Mouse (Mus musculus) heart, adult 2 months (tissue): ENCODE measurements around the gene Prrc2a. TPM values are rescaled to one million over a fixed set of nuclear protein-coding genes. Genes with fewer than 3 reads are reported as not detected.

Experiments
- DNase-seq, 2 experiments: peaks; one replicate each; pipeline ENCODE4 v3.0.0; 2021
- H3K27ac ChIP-seq: fragments of 200-600 bp; 2 replicates; pipeline ENCODE4 v1.8.1; 2022
- H3K27me3 ChIP-seq: fragments of 200-500 bp; 2 replicates; pipeline ENCODE4 v1.6.1; 2012; ENCODE audit warnings: mild to moderate bottlenecking, low read length, inconsistent platforms, mixed read lengths; ENCODE audit not compliant: control insufficient read depth, insufficient read depth
- H3K36me3 ChIP-seq: fragments of 200-500 bp; 2 replicates; pipeline ENCODE4 v1.6.1; 2012; ENCODE audit warnings: low read length, inconsistent platforms; ENCODE audit not compliant: control insufficient read depth, insufficient read depth
- H3K4me1 ChIP-seq: fragments of 200-500 bp; 2 replicates; pipeline ENCODE4 v1.6.1; 2011; ENCODE audit warnings: low read length; ENCODE audit not compliant: control insufficient read depth, insufficient read depth
- H3K4me3 ChIP-seq: fragments of 200-600 bp; 2 replicates; pipeline ENCODE4 v1.8.1; 2022
- H3K79me2 ChIP-seq: fragments of 200-500 bp; replicated peaks from 2 replicates; pipeline ENCODE4 v1.6.1; 2012; ENCODE audit warnings: mild to moderate bottlenecking, inconsistent platforms, low read length, moderate library complexity, mixed read lengths; ENCODE audit not compliant: control insufficient read depth, insufficient read depth
- H3K9ac ChIP-seq: fragments of 200-500 bp; 2 replicates; pipeline ENCODE4 v1.6.1; 2012; ENCODE audit warnings: low read depth, mild to moderate bottlenecking, control low read depth, inconsistent platforms, low read length, mixed read lengths
- CTCF ChIP-seq: fragments of 200-600 bp; IDR thresholded peaks from 2 replicates; pipeline ENCODE4 v1.8.1; 2022; ENCODE audit warnings: antibody characterized with exemption, mild to moderate bottlenecking, moderate library complexity
- EP300 ChIP-seq: fragments of 200-500 bp; IDR thresholded peaks from 2 replicates; pipeline ENCODE4 v1.6.1; 2011; ENCODE audit warnings: low read depth, low read length, control low read depth; ENCODE audit not compliant: insufficient read depth
- POLR2A ChIP-seq: fragments of 200-500 bp; IDR thresholded peaks from 2 replicates; pipeline ENCODE4 v1.6.1; 2011; ENCODE audit warnings: mild to moderate bottlenecking, low read depth, low read length, control low read depth; ENCODE audit not compliant: insufficient read depth
- WGBS: fragments of 180-500 bp; shearing (Covaris S2); methylation state at CpG from one replicate; pipeline ENCODE4 v1.1.7; 2018; 5-methylcytosine and 5-hydroxymethylcytosine counted together
- intact Hi-C: fragments of 180-260 bp; cut with DNase I; formaldehyde crosslinking; loops from one replicate; pipeline ENCODE4 v1.15.1; 2025
- polyA plus RNA-seq: library from polyadenylated mRNA; depleted of rRNA; stranded (reverse); fragments of >200 nt; gene quantifications from 2 replicates; pipeline ENCODE4 v1.2.3, GENCODE M21; 2012
- total RNA-seq, 2 experiments: library from RNA; stranded (reverse); gene quantifications; 2 replicates each; pipeline ENCODE4 v1.2.3; 2021

Gene Prrc2a
- total and polyA plus RNA-seq, 3 experiments: 132 to 197 (median 139) TPM

- peaks cover 6% of the 10 kb centered on the region for H3K36me3 ChIP-seq
- H3K9ac ChIP-seq: peak within 1 kb of the TSS; percentile 88
- peak within 1 kb of the TSS; percentile 91 for H3K27ac ChIP-seq
- peak within 1 kb of the TSS; percentile 100 for H3K4me3 ChIP-seq
- no peaks in the 10 kb centered on the region for H3K27me3 ChIP-seq
- intact Hi-C loops: loop anchor here (2.0 to 5.0 kb wide), 3 partner anchors 13 to 115 kb away; partner anchors contain the start of genes Bag6 and Nfkbil1
- peaks cover 8% of the 10 kb centered on the region for H3K4me1 ChIP-seq
- WGBS: under 1% methylated on average over 19 of the region's 19 CpGs
- H3K79me2 ChIP-seq: peaks cover 5% of the 10 kb centered on the region; the same call in 1 of the 2 replicates
- TF ChIP-seq EP300: no peak
- TF ChIP-seq POLR2A: no peak
- TF ChIP-seq CTCF: peak; percentile 40
- DNase-seq: peak; percentile 31 to 50
Observed at GRCm38 (mm10) chr17:35121871-35122303, 42.8 kb downstream of the Prrc2a start, which contains the start of gene Csnk2b. Gene Csnk2b, minus strand, starts transcription at chr17:35122053.

GRCm38 (mm10) chr17:35121143-35121799, 43.4 kb downstream of the Prrc2a start, which contains the start of gene Gpank1:
Gene Gpank1, plus strand, starts transcription at chr17:35121455.
- peak; percentile 9; the same call in 1 of the 2 replicates for TF ChIP-seq CTCF
- peak; percentile 77 for TF ChIP-seq POLR2A
- no peak for TF ChIP-seq EP300
- Histone ChIP-seq H3K79me2 (peaks cover 5% of the 10 kb centered on the region; the same call in 1 of the 2 replicates), H3K27me3 (no peaks in the 10 kb centered on the region), H3K27ac (peak within 1 kb of the TSS; percentile 91), H3K36me3 (peaks cover 6% of the 10 kb centered on the region), H3K4me3 (peak within 1 kb of the TSS; percentile 100), H3K4me1 (peaks cover 8% of the 10 kb centered on the region), H3K9ac (peak within 1 kb of the TSS; percentile 88)
- intact Hi-C loops: loop anchor here (2.0 to 5.0 kb wide), 3 partner anchors 14 to 116 kb away; partner anchors contain the start of genes Bag6 and Nfkbil1
- WGBS: under 1% methylated on average over 50 of the region's 50 CpGs
- DNase-seq: peak; percentile 97 to 99

GRCm38 (mm10) chr17:35120745-35121142, 44.0 kb downstream of the Prrc2a start:
- H3K4me1 ChIP-seq: peaks cover 8% of the 10 kb centered on the region
- peaks cover 5% of the 10 kb centered on the region; the same call in 1 of the 2 replicates for H3K79me2 ChIP-seq
- H3K36me3 ChIP-seq: peaks cover 6% of the 10 kb centered on the region
- H3K27ac ChIP-seq: peak overlapping the region; percentile 91
- H3K9ac ChIP-seq: peak overlapping the region; percentile 88
- no peak for TF ChIP-seq CTCF
- no peak for TF ChIP-seq EP300
- no peak for TF ChIP-seq POLR2A
- H3K27me3 ChIP-seq: no peaks in the 10 kb centered on the region
- intact Hi-C loops: loop anchor here (2.0 to 5.0 kb wide), 3 partner anchors 14 to 117 kb away; partner anchors contain the start of genes Bag6 and Nfkbil1
- H3K4me3 ChIP-seq: peak overlapping the region; percentile 100
- DNase-seq: no peak
- under 1% methylated on average over 33 of the region's 33 CpGs for WGBS

- TF ChIP-seq EP300 (no peak), CTCF (peak; percentile 56)
- peaks cover 6% of the 10 kb centered on the region for H3K36me3 ChIP-seq
- no peak within 1 kb of the TSS for H3K4me3 ChIP-seq
- intact Hi-C loops: no loop called here
- peaks cover 2% of the 10 kb centered on the region; the same call in 1 of the 2 replicates for H3K79me2 ChIP-seq
- no peak within 1 kb of the TSS for H3K9ac ChIP-seq
- H3K27me3 ChIP-seq: no peaks in the 10 kb centered on the region
- no peak within 1 kb of the TSS for H3K27ac ChIP-seq
- peaks cover 4% of the 10 kb centered on the region for H3K4me1 ChIP-seq
- no peak for DNase-seq
- WGBS: 85% methylated on average over 8 of the region's 8 CpGs
Observed at GRCm38 (mm10) chr17:35115046-35116019, 49.4 kb downstream of the Prrc2a start, which contains the start of gene Ly6g5b. Gene Ly6g5b, minus strand, starts transcription at chr17:35115428.

- intact Hi-C loops: no loop called here
- no peak for DNase-seq
- H3K9ac ChIP-seq: peak overlapping the region; percentile 34; the same call in 1 of the 2 replicates
- no peaks in the 10 kb centered on the region for H3K36me3 ChIP-seq
- TF ChIP-seq CTCF (no peak), POLR2A (peak; percentile 29; the same call in 1 of the 2 replicates), EP300 (no peak)
- H3K27me3 ChIP-seq: no peaks in the 10 kb centered on the region
- H3K79me2 ChIP-seq: no peaks in the 10 kb centered on the region
- H3K27ac ChIP-seq: no peak overlapping the region; the same call in 1 of the 2 replicates
- WGBS: 33% methylated on average over 9 of the region's 9 CpGs
- peaks cover 2% of the 10 kb centered on the region for H3K4me1 ChIP-seq
- H3K4me3 ChIP-seq: peak overlapping the region; percentile 12; the same call in 1 of the 2 replicates
Observed at GRCm38 (mm10) chr17:35111774-35112173, 52.9 kb downstream of the Prrc2a start.
